Mouse (Mus musculus): ENCODE data around the gene Tnrc6c. TPM values are rescaled to one million over a fixed set of nuclear protein-coding genes. Genes with fewer than 3 reads are reported as not detected.

Tnrc6c gene
- polyA plus RNA-seq, 1 experiment from 2014 or later, result 7.4 TPM

DNA sequence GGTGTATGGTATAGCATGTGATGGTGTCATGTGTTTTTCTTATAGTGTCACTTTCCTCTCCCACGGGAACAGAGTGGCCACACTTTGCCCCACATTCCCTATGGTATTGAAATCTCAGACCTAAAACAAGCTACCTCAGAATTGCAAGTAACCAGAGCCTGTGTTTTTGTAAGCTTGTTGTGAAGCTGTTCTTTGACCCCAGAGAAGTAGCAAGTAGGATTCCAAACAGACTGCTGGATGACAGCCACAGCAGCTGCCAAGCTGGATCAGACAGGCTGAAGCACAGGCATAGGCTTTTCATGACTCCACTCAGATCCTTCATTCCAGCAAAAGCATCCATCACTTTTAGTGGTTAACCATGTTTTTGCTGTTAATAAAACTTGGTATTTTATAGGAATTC, 74.8 kb downstream of the Tnrc6c start:
- Histone ChIP-seq H3K9me3 (no peaks in the 10 kb centered on the region), H3K4me3 (no peak overlapping the region), H3K27ac (no peak overlapping the region), H3K4me1 (peaks cover 37% of the 10 kb centered on the region), H3K27me3 (ENCODE audit: insufficient read depth, poor library complexity, severe bottlenecking) (no peaks in the 10 kb centered on the region), H3K36me3 (peaks cover 15% of the 10 kb centered on the region)
- 51% methylated on average over 1 of the region's 1 CpGs for WGBS
- DNase-seq (ENCODE audit: low spot score), result no peak

DNA sequence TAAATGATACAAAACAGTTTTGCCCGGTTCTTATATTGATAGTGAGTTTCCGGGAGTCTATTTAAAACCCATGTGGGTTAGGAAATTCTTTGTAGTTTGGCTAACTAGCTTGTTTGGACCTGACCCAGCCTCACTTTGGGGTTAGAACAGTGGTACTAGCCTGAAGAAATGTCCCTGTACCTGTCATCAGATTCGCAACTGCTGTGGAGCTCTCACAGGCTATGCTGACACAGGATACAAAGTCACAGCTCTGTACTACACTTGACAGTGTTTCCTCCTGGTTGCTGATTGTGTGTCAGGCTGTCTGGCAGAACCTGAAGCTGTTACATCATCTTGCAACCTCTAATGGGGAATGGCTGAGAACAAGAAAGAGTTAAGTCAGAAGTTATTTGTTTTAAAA, 75.3 kb downstream of the Tnrc6c start:
- no peaks in the 10 kb centered on the region for H3K27me3 ChIP-seq (ENCODE audit: insufficient read depth, poor library complexity, severe bottlenecking)
- no peak for DNase-seq (ENCODE audit: low spot score)
- H3K27ac ChIP-seq, result no peak overlapping the region
- H3K4me1 ChIP-seq, result peaks cover 36% of the 10 kb centered on the region
- 76% methylated on average over 3 of the region's 3 CpGs for WGBS
- no peak overlapping the region for H3K4me3 ChIP-seq
- no peaks in the 10 kb centered on the region for H3K9me3 ChIP-seq
- peaks cover 18% of the 10 kb centered on the region for H3K36me3 ChIP-seq

DNA sequence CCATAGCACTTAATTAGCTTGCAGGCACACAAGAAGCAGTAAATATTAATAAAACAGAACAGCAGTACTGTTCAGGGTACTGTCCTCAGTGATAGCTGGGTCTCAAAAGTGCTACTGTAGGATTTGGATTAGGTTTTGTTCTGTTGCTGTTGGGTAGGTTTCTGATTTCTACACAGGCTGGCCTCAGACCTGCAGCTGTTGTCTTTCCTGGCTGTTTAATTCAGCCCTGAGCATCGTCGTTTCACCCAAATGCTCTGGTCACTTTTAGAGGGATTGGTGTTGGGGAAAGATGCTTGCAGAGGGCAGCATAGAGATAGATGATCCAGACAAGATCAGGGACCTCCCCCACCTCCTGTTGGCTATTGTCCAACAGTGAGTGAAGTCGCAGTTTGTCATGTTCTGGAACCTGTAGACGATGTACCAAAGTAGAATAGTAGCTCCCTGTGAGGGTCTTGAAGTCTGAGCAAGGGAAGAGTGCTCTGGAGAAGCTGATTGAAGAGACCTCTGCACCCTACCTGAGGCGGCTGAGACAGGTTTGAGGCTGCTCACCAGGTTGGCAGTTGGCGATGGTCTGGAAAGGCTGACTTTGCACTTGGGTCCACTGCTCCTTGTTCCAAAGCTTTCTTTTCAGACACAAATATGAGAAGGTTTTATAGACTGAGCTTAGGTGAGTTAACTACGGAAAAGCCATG, 75.9 kb downstream of the Tnrc6c start:
- Histone ChIP-seq H3K36me3 (peaks cover 20% of the 10 kb centered on the region), H3K27me3 (ENCODE audit: insufficient read depth, poor library complexity, severe bottlenecking) (no peaks in the 10 kb centered on the region), H3K27ac (peak overlapping the region; percentile 59; the same call in 1 of the 2 replicates), H3K4me3 (no peak overlapping the region), H3K9me3 (no peaks in the 10 kb centered on the region), H3K4me1 (peaks cover 31% of the 10 kb centered on the region)
- 72% methylated on average over 7 of the region's 7 CpGs for WGBS
- DNase-seq (ENCODE audit: low spot score), result no peak

DNA sequence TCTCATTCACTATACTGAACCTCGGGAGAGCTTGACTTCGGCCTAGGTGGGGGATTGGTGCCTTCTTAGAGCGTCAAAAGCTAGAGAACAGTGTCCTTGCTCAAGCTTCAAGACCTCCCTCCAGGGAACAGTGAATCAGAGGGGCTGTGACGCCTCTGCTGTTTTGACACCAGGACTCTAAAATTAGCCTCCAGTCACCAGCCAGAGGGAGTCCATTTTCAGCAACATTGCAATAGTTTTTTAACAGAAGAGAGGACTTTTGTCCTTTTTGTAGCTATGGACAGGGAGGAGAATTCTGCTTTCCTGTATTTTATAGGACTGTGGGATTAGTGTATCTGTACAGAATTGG, 76.4 kb downstream of the Tnrc6c start:
- Histone ChIP-seq H3K36me3 (peaks cover 25% of the 10 kb centered on the region), H3K4me1 (peaks cover 31% of the 10 kb centered on the region), H3K9me3 (no peaks in the 10 kb centered on the region), H3K27ac (peak overlapping the region; percentile 59; the same call in 1 of the 2 replicates), H3K27me3 (ENCODE audit: insufficient read depth, poor library complexity, severe bottlenecking) (no peaks in the 10 kb centered on the region), H3K4me3 (no peak overlapping the region)
- no peak for DNase-seq (ENCODE audit: low spot score)
- WGBS, result 51% methylated on average over 4 of the region's 4 CpGs

DNA sequence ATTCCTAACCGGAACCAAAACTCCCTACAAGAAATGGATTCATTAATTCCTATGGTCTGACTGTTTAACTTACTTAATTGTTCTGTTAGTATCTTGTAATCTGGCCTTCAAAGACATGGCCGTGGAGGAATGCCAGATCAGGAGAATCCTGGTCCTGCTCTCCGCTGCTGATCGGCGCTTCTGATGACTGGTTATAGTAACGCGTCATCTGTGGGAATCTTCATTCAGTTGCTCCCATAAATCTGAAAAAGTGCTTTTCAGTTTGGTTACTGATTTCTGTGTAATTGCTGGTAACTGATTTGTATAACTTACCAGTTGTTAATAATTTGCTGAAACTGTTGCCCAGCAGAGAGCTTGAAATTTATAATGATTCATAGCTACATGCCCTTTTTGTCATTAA, 77.4 kb downstream of the Tnrc6c start:
- Histone ChIP-seq H3K9me3 (no peaks in the 10 kb centered on the region), H3K27me3 (ENCODE audit: insufficient read depth, poor library complexity, severe bottlenecking) (no peaks in the 10 kb centered on the region), H3K4me1 (peaks cover 31% of the 10 kb centered on the region), H3K4me3 (no peak overlapping the region), H3K27ac (no peak overlapping the region), H3K36me3 (peaks cover 35% of the 10 kb centered on the region)
- WGBS, result 86% methylated on average over 7 of the region's 7 CpGs
- DNase-seq (ENCODE audit: low spot score), result no peak

DNA sequence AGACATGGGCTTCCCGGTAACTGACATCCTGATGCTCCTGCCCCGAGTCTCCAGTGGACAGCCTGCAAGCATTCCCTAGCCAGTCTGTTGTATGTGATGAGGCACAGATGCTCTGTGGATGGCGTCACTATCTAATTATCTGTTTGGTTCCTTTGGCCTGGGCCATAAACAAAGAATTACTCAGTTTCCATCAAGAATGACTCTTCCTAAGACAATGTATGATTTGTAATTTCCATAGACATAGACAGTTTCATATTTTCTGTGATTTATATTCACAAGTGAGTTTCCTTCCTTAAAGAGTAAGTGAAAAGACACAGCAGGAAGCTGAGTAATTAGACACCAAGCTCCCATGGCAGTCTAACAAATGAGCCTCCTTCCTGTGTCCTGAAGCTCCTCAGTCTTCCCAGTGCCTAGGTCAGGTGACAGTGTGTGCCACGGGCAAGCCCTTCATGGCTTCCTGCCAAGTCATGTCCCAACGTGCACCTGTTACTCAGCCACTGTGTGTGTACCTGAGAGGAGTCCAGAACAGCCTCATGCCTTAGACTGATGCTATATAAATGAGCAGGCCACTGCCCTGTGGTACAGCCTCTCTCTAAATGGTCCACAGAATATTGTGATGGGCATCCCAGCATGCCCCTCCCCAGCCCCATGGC, 82.1 kb downstream of the Tnrc6c start:
- Histone ChIP-seq H3K4me3 (no peak overlapping the region), H3K4me1 (peaks cover 7% of the 10 kb centered on the region), H3K27ac (no peak overlapping the region), H3K36me3 (peaks cover 73% of the 10 kb centered on the region), H3K9me3 (no peaks in the 10 kb centered on the region), H3K27me3 (ENCODE audit: insufficient read depth, poor library complexity, severe bottlenecking) (no peaks in the 10 kb centered on the region)
- WGBS, result 78% methylated on average over 5 of the region's 5 CpGs
- no peak for DNase-seq (ENCODE audit: low spot score)

DNA sequence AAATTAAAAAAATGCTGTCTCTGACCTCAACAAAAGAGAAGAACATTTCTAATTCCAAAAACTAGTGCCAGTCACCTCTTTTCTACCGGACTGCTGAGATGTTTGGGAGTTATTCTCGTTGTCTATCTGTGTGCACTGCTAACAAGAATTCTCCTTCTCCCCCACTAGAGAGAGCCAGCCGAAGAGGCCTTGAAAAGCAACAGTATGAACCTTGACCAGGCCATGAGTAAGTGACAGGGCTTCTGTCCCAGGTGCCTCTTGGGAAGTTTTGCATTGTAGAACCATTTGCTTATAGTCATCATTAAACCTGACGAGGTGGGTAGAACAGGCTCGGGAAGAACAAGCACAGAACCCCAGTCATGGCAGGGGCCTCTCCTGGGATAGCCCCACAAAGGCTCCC, 84.0 kb downstream of the Tnrc6c start:
- Histone ChIP-seq H3K27me3 (ENCODE audit: insufficient read depth, poor library complexity, severe bottlenecking) (no peaks in the 10 kb centered on the region), H3K4me3 (no peak overlapping the region), H3K4me1 (0 out of 2 replicates have a peak, but pooled peaks cover 3% of the 10 kb centered on the region), H3K36me3 (peaks cover 84% of the 10 kb centered on the region), H3K9me3 (no peaks in the 10 kb centered on the region), H3K27ac (no peak overlapping the region)
- 89% methylated on average over 5 of the region's 5 CpGs for WGBS
- DNase-seq (ENCODE audit: low spot score), result no peak

DNA sequence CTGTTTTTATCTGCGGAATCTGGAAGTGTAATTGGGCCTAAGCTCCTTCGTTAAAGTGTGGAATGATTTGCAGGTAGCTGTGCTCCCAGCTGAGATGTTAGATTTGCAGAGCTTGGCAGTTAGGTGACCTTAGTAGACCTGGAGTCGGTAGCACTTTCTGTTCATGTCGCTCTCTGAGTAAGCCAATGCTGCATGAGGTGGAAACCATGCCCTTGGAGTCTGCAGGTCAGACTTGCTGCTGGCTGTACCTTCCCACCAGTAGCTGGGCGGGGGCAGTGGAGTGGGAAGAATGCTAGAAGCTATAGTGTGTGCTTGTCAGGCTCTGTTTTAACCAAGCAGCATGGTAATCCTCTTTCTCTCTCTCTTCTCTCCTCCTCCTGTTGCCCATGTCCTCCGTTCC, 87.0 kb downstream of the Tnrc6c start:
- H3K4me1 ChIP-seq, result 0 out of 2 replicates have a peak, but pooled peaks cover 3% of the 10 kb centered on the region
- H3K27me3 ChIP-seq (ENCODE audit: insufficient read depth, poor library complexity, severe bottlenecking), result no peaks in the 10 kb centered on the region
- WGBS, result 90% methylated on average over 6 of the region's 6 CpGs
- H3K4me3 ChIP-seq, result no peak overlapping the region
- no peaks in the 10 kb centered on the region for H3K9me3 ChIP-seq
- no peak overlapping the region for H3K27ac ChIP-seq
- H3K36me3 ChIP-seq, result peaks cover 92% of the 10 kb centered on the region
- DNase-seq (ENCODE audit: low spot score), result no peak

DNA sequence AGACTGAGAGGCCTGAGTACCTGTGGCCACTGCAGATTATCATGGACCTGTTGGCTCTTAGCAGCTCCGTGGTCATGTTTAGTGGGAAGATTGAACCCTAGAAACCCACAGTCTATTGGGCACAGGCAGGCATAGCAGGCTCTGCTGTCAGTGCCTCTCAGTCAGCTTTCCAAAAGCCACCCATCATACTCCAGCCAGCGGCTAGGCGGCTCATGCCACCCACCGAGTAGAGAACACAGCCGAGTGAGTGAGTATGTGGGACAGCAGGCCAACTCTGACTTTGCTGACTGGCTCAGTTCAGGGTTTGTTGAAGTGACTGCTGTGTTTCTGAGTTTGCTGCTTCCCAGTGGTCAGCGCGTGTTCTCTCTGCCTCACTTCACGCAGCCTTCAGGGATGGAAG, 88.2 kb downstream of the Tnrc6c start:
- Histone ChIP-seq H3K27me3 (ENCODE audit: insufficient read depth, poor library complexity, severe bottlenecking) (no peaks in the 10 kb centered on the region), H3K36me3 (peaks cover 93% of the 10 kb centered on the region), H3K4me3 (no peak overlapping the region), H3K9me3 (no peaks in the 10 kb centered on the region), H3K27ac (no peak overlapping the region), H3K4me1 (0 out of 2 replicates have a peak, but pooled peaks cover 3% of the 10 kb centered on the region)
- 78% methylated on average over 8 of the region's 8 CpGs for WGBS
- no peak for DNase-seq (ENCODE audit: low spot score)

DNA sequence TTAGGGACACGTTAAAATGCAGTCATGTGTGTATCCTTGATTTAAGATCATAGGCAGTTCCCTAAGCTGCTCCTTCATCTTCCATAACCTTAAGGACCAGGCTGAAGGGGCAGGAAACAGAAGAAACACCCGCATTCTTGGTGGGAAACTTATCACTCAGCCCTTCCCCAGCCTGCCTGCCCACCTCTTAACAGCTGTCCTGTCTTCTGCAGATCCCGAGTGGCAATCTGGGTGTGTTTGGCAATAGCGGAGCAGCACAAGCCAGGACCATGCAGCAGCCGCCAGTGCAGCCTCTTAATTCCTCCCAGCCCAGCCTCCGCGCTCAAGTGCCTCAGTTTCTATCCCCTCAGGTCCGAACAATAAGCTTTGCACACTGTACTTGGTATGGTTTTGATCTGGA, 88.6 kb downstream of the Tnrc6c start:
- no peak overlapping the region for H3K27ac ChIP-seq
- H3K9me3 ChIP-seq, result no peaks in the 10 kb centered on the region
- H3K27me3 ChIP-seq (ENCODE audit: insufficient read depth, poor library complexity, severe bottlenecking), result no peaks in the 10 kb centered on the region
- H3K4me1 ChIP-seq, result 0 out of 2 replicates have a peak, but pooled peaks cover 3% of the 10 kb centered on the region
- H3K4me3 ChIP-seq, result no peak overlapping the region
- peaks cover 97% of the 10 kb centered on the region for H3K36me3 ChIP-seq
- no peak for DNase-seq (ENCODE audit: low spot score)
- 75% methylated on average over 8 of the region's 8 CpGs for WGBS

DNA sequence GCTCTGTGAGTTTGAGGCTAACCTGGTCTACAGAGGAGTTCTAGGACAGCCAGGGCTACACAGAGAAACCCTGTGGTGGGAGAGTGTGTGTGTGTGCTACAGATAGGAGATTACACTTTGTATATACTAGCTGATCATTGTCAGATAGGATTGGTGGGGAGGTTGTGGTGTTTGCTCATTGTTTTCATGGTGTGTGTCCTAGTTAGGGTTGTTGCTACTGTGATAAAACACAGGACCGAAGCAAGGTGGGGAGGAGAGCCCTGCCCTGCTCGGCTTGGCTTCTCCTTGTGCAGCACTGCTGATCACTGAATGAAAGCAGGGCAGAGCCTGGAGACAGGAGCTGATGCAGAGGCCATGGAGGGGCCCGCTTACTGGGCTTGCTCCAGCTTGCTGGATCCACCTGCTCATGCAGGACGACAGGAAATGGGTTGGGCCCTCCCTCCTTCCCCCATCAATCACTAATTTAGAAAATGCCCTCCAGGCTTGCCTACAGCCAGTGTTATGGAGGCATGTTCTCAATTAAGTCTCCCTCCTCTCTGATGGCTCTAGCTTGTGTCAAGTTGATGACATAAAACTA, 89.5 kb downstream of the Tnrc6c start:
- Histone ChIP-seq H3K27me3 (ENCODE audit: insufficient read depth, poor library complexity, severe bottlenecking) (no peaks in the 10 kb centered on the region), H3K36me3 (peaks cover 100% of the 10 kb centered on the region), H3K4me1 (0 out of 2 replicates have a peak, but pooled peaks cover 3% of the 10 kb centered on the region), H3K27ac (no peak overlapping the region), H3K9me3 (no peaks in the 10 kb centered on the region), H3K4me3 (no peak overlapping the region)
- WGBS, result 68% methylated on average over 4 of the region's 4 CpGs
- no peak for DNase-seq (ENCODE audit: low spot score)

DNA sequence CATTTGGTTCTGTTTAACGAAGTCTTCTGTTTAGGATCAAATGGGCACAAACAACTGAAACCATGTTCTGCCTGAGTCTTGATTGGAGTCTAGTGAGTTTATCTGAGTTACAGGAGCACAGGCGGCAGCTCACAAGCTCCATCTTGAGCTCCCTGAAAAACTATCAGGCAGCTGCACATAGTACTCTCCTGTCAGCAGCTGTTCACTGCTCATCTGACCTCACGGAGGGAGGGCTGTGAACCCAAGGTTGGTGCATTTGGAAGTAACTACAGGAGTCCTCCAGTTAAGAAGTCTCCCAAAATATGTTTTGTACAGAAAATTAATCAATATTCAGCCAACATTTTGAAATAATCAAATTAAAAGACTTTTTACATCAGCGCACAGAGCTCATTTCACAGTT, 94.5 kb downstream of the Tnrc6c start:
- 76% methylated on average over 4 of the region's 4 CpGs for WGBS
- Histone ChIP-seq H3K4me3 (no peak overlapping the region), H3K27me3 (ENCODE audit: insufficient read depth, poor library complexity, severe bottlenecking) (no peaks in the 10 kb centered on the region), H3K9me3 (no peaks in the 10 kb centered on the region), H3K4me1 (no peaks in the 10 kb centered on the region), H3K36me3 (peaks cover 97% of the 10 kb centered on the region), H3K27ac (no peak overlapping the region)
- DNase-seq (ENCODE audit: low spot score), result no peak

DNA sequence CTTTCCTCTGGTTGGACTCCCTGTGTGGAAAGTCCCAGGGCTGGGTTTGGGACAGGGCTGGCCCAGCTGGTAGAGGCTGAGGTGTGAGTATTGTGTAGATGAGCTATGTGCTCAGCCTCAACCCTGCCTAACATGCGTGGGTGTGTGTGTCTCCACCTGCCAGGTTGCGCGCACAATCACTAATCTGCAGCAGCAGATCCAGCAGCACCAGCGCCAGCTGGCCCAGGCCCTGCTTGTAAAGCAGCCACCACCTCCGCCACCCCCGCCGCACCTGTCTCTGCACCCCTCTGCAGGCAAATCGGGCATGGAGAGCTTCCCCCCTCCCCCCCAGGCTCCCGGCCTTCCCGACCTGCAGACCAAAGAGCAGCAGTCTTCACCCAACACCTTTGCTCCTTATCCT, 95.3 kb downstream of the Tnrc6c start:
- no peak overlapping the region for H3K4me3 ChIP-seq
- no peaks in the 10 kb centered on the region for H3K27me3 ChIP-seq (ENCODE audit: insufficient read depth, poor library complexity, severe bottlenecking)
- no peak for DNase-seq (ENCODE audit: low spot score)
- H3K27ac ChIP-seq, result no peak overlapping the region
- no peaks in the 10 kb centered on the region for H3K4me1 ChIP-seq
- no peaks in the 10 kb centered on the region for H3K9me3 ChIP-seq
- peaks cover 97% of the 10 kb centered on the region for H3K36me3 ChIP-seq
- WGBS, result 90% methylated on average over 10 of the region's 10 CpGs
